Mouse (Mus musculus): ENCODE data around the gene Flad1. TPM values are rescaled to one million over a fixed set of nuclear protein-coding genes. Genes with fewer than 3 reads are reported as not detected.
A peak's percentile ranks its signal among the peaks of the same experiment; 100 is the strongest.

Gene Flad1
- total RNA-seq, 2 experiments from 2014 or later, result 36.7 to 43.6 TPM

DNA sequence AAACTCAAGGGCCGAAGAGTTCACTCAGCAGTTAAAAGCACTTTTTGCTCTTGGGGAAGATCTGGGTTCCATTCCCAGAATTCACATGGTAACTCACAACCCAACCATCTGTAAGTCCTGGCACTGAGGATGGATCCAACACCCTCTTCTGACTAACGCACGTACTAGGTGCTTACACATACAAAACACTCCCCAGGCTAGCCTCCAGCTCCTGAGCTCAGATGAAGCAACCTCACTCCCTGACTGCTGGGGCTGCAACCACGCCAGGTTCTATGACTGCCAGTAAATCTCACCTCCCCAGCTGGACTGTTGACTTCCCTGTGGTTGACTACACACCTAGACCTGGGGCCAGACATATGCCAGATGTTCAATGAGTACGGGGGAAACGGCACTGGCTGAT, 4.8 kb downstream of the Flad1 start:
- intact Hi-C loops (cut with DNase I), result no loop called here
- no peak for DNase-seq

DNA sequence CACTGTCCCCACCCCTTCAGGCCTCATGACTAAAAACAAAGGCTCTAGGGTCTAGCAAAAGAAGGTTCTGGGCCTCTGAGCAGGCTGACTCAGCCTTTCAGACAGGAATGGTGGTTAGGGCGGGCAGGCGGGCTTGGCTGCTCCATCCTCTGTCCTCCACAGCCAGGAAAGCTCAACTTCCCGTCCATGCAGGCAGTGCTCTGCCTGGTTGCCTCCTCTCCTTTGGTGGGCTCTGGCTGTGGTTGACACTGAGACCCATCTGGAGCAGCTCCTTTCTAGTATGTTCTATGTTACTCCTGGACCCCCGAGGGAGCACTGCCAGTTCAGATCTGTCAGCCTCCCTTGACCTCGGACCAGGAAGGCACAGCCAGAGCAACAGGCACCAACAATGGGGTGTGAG, 9.0 kb downstream of the Flad1 start, which contains the start of gene Lenep:
TSS of gene Lenep (minus strand) at position 101 of the 400 bp plus-strand sequence.
- intact Hi-C loops (cut with DNase I), result no loop called here
- DNase-seq, result no peak

DNA sequence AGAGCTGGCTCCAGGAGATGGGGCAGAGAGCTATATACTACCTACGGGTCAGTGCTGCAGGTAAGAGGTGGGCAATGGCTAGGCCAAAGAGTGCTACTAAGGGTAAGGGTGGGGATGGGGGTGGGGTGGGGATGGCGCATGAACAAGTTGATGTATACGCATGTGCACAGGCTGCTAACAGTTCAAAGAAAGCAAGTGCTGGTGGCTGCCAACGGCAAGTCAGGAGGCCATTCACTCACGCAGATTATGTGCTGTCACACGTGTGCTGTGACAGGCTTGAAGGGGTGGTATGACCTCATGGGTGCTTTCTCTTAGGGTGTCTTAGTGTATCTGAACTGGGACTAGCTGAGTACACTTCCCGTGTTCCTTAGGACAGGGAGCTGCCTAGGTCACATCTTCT, 10.3 kb downstream of the Flad1 start:
- intact Hi-C loops (cut with DNase I), result no loop called here
- DNase-seq, result no peak

DNA sequence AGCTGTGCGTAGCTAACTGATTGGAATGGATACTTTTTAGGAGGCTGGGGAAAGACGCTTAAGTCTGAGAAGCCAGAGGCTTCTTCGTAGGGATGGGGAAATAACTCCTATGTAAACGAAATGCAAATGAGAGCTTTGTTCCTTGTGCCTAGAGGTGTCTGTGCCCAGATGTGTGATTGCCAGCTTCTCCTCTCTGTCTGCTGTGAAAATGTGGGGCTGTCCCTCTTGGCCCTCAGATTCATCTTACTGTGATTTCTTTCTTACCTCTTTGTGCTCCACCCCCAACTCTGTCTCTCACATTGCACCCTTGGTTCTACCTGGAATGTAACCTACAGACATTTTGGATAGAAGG, 15.0 kb downstream of the Flad1 start:
- DNase-seq, result no peak
- intact Hi-C loops (cut with DNase I), result no loop called here

DNA sequence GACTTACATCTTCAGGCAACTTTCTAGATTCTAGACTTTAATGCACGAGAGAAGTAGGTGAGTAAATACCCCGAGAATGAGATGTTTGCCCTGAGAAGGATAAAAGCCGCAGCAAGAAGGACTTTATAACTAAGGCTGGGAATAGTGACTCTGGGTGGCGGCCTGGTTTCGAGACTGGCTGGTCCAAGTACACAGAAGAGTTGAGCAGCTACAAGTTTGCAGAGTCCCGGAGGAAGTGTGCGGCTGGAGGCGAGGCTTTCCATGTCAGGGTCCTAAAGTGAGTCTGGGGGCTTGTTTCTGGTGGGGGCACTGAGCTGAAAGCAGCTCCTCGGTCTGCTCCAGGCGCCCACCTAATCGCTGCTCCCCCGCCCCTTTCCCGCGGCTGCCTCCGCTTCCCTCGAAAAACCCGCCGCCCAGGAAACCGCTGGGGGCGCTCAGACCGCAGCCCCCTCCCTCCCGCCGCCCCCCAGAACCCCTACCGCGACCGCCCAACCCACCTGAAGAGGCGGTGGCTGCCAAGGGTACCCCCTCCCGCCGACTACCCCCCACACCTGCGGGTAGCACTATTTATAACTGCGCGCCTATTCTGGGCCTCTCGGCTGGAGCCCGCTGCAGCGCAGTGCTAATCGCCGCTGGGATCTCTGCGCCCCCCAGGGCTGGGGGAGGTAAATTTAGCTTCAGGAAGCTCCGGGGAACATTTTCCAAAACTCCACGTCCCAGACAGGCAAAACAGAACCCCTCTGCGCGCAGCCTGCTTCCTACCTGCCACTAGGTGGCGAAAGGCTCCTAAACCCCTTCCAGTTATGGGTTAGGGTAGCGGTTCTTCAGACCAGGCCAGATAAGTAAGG, 15.6 kb downstream of the Flad1 start:
- intact Hi-C loops (cut with DNase I), result no loop called here

DNA sequence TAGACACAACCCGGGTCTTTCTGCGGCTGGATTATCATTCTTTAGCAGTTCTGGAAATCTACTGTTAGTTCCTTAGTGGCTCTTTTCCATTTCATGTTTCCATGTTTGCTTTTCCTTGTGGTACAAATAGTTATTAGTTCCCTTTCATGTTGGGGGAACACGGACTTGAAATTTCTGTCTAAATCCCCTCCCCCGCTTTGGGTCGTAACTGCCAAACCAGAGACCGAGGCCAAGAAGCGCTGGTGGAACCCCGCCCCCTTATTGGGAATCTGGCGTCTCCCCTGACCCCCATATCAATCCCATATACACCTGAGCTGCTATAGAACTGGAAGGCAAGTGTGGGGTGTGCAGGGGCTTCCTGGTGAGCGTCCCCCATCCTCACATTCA, 16.3 kb downstream of the Flad1 start:
- intact Hi-C loops (cut with DNase I), result no loop called here
- DNase-seq, result no peak

More for the DNA sequence above, 15.6 kb downstream of the Flad1 start:
- peak in 1 of 2 experiments; percentile 63 for DNase-seq

DNA sequence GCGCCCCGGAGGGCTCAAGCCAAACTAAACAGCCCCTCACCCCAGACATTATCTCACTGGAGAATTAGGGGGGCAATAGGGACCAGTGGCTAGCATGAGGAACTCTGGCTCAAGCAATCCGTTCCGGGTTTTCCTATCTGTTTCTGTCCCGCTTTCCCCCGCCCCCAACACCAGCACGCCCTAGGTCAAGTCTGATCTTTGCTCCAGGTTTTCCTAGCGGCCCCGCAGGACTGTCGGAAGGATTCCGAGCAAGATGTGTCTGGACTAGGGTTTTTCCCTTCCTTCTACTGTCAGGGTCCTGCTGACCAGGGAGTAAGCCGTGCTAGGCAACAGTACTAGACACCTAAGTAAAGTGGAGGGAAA, 16.8 kb downstream of the Flad1 start:
- peak; percentile 74 to 78 for DNase-seq
- intact Hi-C loops (cut with DNase I), result loop anchor here (5.0 kb wide), 1 partner anchor 42 kb away; the partner anchor contains the start of gene Pbxip1

DNA sequence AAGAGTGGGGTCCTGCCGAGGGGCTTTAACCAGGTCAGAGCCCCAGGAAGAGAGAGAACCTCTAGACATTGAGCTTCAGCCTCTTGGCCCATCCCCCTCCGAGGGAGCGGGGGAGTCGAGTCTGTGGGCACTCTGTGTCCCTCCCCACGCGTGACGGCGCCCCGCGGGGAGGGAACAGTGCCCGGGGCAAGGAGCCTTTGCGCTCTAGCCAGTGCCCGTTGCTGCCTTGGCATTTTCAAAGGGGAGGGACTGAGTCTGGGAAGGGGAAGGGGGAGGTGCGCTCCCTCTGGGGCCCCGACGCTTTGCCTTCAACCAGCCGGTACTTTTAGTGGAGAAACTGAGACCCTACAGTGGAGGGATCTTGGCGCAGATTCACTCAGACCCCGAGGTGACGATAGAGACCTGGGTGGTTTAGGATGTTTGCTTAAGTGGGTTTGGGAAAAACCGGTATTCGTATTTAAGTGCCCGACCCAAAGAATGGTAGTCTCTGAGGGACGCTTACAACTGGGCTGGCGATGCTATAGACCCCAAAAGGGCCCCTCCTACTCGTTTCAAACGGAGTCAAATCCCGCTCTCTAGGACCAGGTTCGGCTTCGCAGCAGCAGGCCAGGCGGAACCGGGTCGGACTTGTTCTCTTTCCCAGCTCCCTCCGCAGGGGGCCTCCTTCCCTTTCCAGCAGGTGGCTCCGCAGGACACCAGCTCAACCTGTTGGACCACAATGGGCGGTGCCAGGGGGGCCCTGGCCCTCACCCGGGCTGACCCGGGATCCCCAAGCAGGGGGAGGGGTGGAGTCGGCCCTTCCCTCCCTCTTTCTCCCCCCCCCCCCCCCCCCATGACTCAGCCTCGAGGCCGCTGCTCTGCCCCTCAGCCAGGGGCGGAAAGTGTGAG, 17.4 kb downstream of the Flad1 start, which contains the start of gene Zbtb7b:
TSS of gene Zbtb7b (minus strand) at position 771 of the 888 bp plus-strand sequence.
- peak; percentile 75 to 83 for DNase-seq
- intact Hi-C loops (cut with DNase I), result loop anchor here (5.0 kb wide), 1 partner anchor 43 kb away; the partner anchor contains the start of gene Pbxip1

DNA sequence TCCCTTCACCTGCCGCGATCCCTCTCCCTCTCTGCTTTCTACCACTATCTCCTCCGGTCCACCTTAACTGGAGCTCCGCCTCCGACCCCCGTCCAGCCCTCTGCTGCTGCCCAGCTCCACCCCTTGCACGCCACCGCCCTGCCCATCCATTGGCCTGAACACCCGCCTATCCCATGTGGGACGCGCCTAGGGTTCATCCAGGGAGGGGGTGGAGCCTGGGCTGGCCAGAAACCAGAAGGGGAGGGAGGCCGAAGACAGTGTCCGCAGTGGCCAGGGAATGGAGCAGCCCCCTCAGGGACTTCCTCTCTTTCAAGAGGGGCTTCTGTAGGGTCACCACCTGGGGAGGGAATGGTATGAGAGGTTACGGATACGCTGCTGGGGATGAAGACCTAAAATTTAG, 18.1 kb downstream of the Flad1 start:
- DNase-seq, result peak; percentile 98 to 99
- intact Hi-C loops (cut with DNase I), result loop anchor here (5.0 kb wide), 1 partner anchor 44 kb away; the partner anchor contains the start of gene Pbxip1

DNA sequence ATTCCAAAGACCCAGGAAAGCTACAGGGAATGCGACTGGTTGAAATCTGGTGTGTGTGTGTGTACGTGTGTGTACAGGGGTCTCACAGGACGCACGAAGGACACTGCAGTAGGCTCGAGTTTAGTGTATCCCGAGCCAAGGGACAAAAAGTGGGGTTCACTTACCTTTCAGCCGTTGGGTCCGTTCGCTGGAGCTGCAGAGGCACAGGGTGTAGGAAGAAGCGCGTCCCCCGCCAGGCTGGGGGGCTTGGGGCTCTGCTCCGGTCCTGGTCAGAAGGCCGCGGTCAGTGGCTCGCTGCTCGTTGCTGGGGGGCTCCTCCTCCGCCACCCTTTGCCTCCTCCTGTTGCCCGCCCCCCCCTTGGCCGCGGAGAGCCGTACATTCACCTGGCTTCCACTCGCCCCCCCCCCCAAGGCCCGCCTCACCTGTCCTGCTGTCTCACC, 18.8 kb downstream of the Flad1 start:
- intact Hi-C loops (cut with DNase I), result loop anchor here (5.0 kb wide), 1 partner anchor 44 kb away; the partner anchor contains the start of gene Pbxip1
- peak in 1 of 2 experiments; percentile 53 for DNase-seq

DNA sequence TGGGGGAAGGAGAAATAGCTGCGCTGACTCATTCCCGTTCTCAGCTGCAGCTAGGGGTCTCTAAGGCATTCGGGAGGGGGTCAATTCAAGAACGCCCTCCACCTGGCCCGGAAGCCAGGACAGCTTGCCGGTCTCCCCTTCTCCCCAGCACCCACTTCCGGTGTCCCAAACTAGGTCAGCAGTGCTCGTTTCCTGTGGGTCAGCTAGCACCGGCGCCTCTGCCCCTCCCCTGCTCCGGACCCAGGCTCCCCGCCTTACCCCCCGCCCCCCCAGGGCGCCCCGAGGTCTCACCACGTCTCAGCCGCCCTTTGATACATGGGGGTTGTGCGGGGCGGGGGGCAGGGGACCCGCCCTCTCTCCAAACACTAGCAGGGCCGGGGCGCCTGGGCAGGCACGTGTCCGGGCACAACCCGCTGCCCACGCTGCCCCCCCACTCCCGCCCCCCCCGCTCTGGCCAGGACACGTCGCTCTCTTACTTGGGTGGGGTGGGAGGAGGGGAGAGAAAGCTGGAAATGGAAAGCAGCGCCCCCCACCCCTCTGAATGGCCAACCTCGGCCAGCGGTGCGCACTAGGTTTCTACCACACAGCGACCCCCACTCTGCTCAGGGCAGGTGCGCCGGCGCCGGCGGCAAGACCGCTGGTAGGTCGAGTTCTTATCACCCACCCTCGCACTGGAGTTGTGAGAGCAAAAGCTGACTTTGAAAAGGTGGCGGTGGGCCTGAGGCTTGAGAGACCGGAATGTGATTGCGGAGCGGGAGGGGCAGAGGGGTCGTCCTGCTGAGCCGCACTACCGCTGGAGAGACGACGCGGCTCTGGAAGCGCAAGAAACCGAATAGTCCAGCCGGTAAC, 19.8 kb downstream of the Flad1 start:
- peak in 1 of 2 experiments; percentile 66 for DNase-seq
- intact Hi-C loops (cut with DNase I), result loop anchor here (5.0 kb wide), 1 partner anchor 45 kb away; the partner anchor contains the start of gene Pbxip1

DNA sequence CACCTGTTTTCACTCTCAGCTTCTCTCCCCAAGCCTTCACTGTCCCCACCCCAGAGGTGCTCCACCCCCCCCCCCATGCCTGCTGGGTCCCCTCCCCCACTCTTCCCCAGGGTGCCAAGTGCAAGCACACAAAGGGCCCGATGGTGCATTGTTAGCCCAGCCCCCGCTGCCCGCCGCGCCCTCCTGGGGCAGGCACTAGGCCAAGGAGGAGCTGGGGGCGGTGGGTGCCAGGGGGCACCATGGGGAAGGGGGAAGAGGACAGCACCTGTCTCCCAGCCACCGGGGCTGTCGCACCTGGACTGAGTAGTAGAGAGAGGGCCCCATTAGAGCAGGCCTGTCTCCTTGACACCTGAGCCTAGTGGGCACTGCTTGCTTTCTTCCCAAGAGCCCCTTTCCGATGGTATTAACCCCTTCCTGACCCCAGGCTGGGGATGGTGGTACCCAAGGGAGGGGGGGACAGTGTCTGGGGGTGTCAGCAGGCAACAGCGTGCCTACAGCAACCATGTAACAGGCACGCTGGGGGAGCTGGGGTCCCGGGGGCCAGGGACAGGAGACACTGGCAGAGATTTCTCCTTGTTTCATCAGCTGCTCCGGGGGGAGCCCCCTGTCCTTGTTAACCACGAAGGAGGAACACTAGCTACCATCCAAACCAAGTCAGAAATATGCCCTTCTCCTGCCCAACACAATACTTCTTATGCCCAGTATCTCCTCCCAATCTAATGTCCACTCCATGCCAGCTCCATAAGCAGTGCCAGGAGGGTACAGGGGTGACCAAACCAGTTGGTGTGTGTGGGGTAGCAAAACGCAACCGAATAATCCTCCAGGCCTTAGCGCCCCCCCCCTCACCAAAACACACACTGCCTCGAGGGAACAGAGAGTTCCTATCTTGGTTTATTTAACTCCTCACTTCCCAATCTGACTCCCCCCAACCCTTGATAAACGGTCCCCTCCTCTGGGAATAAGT, 20.7 kb downstream of the Flad1 start:
- DNase-seq, result no peak
- intact Hi-C loops (cut with DNase I), result loop anchor here (5.0 kb wide), 1 partner anchor 46 kb away; the partner anchor contains the start of gene Pbxip1

DNA sequence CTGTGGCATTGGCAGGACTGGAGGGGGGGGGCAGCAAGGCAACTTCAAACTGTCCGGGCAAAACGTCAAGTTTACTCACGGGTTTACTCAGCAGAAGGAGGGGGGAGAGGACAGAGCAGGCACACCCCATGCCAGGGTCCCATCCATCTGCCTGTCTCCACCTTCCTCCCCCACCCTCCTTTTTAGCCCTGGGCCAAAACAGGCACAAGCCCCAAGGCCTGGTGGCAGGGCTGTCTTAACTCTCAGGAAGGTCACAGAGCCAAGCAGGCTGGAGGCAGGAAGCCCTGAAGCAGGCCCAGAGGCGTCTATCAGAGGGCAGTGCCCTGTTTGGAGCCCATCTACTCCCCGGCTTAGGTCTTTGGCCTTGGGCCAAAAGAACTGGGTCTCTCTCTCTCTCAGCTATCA, 21.6 kb downstream of the Flad1 start:
- intact Hi-C loops (cut with DNase I), result loop anchor here (5.0 kb wide), 1 partner anchor 47 kb away; the partner anchor contains the start of gene Pbxip1
- no peak for DNase-seq

DNA sequence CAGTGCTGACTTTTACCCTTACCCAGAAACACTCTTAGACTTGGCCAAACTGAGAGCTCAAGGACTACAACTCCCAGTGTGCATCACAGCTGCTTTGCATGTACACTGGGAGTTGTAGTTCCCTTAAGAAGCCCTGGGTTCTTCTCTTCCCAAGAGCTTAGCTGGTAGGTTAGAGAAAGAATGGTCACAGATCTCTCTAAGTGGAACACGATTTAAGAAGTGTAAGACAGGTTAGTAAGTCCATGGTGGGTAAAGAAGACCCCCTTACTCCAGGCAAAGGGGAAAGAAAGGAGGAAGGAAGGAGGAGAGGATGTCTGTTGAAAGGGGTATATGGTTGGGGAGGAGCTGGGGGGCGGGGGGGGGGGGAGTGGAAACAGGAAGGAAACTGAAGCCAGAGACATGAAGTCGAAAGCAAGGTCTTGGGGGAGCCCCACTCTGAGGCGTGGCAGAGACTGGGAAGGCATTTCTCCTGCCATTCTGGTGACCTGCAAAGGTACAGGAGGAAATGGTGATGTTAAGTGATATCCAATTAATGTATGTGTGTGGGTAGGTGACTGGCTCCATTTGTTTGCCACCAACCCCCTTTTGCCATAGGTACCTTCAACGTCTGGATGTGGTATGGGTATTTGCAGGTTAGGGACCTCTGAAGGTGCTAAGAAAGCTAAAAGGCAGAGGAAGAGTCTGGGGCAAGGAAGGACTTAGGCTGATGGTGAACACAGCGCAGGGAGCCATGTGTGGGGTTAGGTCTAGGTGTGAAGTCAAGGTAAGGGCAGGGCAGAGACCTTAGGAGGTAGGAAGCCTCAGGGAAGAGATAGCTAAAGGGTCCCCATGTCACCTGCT, 22.5 kb downstream of the Flad1 start:
- intact Hi-C loops (cut with DNase I), result no loop called here
- DNase-seq, result no peak

DNA sequence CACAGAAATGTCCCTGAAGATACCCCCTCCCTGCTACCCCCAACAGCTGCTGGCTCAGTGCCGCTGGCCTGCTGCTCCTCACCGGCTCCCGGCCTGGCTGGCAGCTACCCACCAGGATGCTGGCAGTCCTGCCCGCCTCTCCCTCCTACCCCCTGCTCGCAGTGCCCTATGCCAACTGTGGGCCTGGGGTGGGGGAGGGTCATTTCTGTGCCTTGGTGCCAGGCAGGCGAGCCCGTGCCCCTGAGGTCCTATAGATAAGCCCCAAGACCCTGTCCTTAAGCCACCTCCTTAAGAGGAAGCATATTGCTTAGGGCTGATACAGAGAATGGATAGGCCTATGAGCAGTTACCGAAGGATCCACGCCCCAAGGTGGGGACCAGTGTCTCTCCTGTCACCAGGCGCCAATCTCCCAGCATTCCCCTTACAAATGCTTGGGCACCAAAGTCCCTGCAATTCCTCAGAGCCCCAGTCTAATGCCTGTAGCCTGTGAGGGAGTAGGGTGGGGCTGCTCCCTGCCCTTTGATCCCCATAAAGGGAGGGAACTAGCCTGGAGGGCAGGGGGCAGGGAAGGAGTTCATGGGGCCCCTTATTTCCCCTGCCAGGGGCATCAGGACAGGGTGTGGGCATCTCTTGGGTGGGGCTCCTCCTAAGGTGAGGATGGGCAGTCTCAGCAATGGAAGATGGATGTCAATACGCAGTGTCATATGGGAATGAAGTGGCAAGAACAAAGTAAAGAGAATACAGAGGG, 23.4 kb downstream of the Flad1 start:
- intact Hi-C loops (cut with DNase I), result no loop called here

DNA sequence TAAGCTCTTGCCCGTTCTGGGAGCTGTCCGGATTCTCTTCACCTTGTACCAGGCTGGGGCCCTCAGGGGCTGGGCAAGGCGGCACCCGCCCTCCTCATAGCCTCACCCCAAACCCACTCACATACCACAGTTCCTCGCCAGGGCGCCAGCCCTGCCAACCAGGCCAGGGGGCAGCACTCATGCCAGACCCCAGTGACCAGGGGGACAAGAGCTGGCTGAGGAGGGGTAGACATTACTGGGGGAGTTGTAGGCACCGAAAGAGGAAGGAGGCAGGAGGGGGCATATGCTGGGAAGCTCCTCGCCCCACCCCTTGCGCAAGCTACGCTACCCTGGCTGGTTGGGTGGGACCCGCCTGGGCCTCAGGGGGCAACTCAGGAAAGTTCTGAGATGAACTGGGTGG, 24.0 kb downstream of the Flad1 start:
- DNase-seq, result no peak
- intact Hi-C loops (cut with DNase I), result no loop called here

More for the DNA sequence above, 23.4 kb downstream of the Flad1 start:
- DNase-seq, result peak; percentile 52 to 66

Data from gastrocnemius, postnatal 36 days (tissue).